Mouse (Mus musculus): Measurements from ENCODE around the gene Fbn1.

DNA sequence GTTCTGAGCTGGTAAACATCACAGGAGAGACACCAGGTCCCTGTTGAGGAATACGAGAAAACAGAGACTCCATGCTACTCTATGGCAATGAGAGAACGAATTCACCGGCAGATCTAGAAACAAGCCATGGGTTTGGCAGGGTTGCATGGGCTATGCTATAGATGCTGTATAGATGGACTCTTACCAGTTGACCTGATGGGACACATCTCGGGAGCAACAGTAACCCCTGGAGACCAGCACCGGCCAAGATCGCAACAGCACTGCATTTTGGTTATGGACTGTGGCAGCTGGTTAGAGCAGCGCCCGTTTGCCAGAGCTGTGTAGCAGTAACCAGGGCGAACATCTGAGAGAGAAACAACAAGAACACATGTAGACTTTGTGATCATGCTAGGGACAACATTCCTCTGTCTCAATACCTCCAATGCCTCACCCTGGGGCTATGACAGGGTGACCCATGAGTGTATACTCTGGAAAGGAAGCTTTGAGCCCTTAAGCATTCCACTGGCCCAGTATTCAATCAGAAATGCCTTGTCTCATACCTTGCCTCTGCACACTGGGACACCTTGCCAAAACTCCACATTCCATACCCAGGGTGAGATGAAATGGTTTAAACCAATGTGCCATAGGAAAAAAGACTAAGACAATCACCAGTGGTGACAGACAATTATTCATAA lies 113.2 kb downstream of the Fbn1 start:
- TF ChIP-seq CTCF (IDR thresholded peaks at IDR 0.05; ENCODE audit: control insufficient read depth, insufficient read depth, low read length) (no peak), POLR2A (IDR thresholded peaks at IDR 0.05; ENCODE audit: borderline replicate concordance, control insufficient read depth, low read depth, low read length) (no peak)
